Mouse (Mus musculus) right cerebral cortex, adult 2 months (tissue): ENCODE results near the gene F2rl1.
A peak's percentile ranks its signal among the peaks of the same experiment; 100 is the strongest.
"Not testable (repeated sequence)": the region's sequence is repeated elsewhere in the genome, so short reads cannot be mapped to it uniquely, and the experiment has no call there.

ENCODE experiments used
- DNase-seq, 2 experiments: peaks; one replicate each; pipeline ENCODE4 v3.0.0; 2021 to 2022; ENCODE audit warnings: low spot score in 2 of 2

The F2rl1 gene

DNA sequence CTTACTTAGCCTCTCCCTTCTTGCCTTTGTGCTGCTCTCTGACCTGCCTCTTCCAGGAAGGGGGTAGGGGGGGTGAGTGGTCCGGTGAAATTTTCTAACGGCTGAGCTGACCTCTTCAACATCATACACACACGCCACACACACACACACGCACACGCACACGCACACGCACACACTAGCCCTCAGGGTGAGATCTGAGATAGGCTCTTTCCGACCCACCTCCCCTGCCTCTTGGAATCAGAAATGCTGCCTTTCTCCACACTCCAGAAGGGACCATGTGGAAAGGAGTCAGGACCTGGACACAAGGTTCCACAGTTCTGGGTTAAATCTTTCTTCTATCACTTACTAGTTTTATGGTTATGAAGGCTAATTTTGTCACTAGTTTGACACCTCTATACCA is 8.6 kb upstream of the F2rl1 start:
- no peak for DNase-seq

DNA sequence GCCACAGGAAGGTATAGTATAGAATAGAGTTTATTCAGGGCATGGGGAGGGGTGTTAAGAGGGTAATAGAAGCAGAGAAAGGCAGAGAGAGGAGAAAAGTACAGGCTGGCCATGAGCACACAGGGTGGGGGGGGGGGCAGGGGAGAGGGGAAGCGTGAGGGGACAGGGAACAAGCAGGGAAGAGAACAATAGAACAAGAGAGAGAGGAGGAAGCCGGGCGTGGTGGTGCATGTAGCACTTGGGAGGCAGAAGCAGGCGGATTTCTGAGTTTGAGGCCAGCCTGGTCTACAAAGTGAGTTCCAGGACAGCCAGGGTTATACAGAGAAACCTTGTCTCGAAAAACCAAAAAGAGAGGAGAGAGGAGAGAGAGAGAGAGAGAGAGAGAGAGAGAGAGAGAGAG is 8.1 kb upstream of the F2rl1 start:
- DNase-seq: not testable (repeated sequence)

DNA sequence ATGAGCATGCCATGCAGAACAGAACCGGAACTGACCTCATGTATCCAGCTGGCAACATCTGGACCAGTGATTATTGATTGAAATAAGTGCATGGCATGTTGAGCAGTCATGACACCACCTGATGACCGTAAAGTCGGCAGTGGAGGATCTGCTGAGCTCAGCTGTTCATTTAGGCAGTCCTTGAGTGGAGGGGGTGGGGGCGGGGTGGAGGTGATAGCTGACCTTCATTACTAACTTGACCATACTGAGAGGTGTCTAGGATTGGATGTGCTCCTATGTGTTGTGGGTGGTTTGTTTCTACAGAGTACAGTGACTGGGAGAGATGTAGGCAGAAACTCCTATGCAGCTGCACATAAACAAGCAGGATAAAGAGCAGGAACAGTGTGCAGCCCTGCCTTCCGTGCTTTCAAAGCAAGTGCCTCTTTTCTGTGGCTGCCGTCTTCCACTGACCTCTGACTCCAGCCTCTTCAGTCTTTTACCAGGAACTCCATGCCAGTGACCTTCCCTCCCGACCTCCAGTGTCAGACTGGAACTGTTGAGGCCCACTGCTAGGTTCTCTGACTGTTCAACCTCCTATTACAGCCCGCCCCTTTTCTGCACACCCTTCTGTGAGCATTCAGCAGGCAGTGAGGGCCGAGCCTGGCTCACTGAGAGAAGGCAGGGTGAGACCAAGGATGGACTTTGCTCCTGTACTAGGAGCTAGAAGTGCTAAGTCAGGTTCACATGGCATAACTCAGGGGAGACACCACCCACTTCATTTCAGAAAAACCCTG is 6.4 kb upstream of the F2rl1 start:
- no peak for DNase-seq

DNA sequence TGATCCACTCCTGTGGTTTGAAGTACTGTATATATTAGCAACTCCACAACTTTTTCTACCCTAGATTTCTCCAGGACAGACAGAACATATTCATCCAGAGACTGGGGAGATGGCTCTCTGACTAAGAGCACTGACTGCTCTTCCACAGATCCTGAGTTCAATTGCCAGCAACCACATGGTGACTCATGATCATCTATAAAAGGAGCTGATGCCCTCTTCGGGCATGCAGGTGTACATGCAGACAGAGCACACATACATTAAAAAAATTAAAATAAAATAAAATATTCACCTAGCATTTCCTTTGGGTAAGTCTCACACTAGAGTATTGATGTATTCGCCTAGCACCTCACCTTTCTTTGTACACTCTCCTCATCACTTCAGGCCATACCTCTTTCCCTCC is 4.2 kb upstream of the F2rl1 start:
- no peak for DNase-seq

DNA sequence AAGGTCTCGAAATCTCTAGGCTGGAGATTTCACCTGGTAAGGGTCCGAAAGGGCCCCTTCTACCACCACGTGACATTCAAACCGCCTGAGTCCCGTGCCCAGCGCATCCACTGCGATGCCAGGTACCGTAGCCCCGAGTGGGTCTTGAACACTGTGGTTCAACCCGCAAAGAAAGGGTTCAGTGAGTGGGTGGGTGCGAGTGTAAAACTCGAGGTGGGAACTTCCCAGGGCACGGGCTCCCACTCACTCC is 678 bp downstream of the F2rl1 start:
- no peak for DNase-seq

DNA sequence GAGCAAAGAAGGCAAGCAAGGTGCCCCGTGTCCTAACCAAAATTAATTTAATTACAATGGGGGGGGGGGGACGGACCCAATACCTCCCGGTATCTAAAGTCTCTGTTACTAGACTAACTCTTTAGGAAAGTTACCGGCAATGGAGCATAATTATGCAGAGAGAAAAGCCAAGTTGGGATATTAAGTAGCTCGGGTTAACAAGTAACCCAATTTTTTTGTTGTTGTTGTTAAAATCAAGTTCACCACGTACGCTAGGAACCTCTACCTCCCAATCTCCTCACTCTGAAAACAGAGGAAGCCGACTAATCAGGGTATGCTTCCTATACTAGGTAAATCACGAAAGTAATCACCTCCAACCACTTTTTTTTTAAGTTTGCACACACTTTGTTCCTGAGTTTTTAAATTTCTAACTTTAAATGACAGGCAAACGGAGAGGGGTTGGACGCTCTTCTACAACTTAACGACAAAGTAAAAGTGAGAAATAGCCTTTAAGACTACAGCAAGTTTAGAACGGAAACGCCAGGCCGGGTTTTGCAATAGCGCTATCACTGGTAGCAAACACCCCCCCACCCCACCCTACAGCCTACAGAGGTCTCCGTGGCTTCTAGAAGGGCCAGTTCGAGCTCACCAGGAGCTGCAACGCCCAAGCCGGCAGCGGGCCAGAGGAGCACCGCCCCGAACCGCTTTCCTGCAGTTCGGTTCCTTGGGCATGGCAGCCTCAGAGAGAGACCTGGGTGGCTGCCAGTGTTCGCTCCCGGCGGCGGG is 1.2 kb downstream of the F2rl1 start:
- no peak for DNase-seq

DNA sequence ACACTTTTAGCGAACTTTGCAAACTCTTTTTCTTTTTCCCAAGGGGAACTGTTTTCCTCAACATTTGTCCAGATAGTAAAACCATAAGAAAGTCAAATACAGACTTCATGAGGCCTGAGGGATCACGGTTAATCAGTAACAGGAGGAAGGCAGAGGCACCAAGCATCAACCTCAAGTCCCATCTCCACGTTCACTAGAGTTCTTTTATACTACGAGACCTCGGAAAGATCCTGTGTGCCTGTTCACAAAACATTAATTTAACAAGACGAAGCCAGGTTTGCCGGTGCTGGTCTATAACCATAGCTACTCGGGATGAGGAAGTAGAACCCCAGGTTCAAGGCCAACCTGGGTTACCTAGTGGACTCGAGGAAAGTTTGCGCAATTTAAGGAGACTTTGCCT is 2.9 kb downstream of the F2rl1 start:
- no peak for DNase-seq

DNA sequence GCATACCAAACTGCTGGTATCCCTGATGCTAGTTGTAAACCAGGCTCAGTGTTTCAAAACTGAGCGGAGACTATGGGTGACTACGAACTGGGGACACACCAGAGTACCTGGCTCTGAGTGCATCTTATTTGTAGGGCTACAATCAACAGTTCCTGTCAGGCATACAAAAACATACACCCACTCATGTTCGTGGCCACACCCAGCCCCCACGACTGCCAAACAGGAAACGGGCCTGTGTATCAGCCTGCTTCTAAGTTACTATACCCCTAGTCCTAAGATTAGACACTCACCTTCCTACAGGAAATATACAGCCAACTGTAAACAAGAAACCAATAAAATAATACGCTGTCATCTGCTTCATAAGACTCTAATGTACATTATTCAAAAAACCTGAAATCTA is 4.0 kb downstream of the F2rl1 start:
- DNase-seq: no peak

DNA sequence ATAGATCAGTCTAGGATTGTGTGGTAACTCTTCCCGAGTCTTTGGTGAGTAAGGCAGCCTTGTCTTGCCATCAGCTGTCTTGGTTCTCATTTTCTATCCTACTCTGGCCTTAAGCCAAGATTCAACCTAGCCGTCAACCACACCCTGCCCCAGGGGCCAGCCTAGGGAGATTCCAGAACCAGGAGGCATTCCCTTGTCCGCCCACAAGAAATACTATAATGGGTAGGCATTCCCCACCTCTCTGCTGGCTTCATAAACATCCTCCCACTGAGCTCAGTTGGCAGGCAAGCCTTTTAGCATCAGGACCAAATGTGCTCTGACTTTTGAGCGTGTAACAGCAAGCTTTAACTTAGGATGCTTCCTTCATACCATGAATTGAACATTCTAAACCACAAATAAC is 10.3 kb downstream of the F2rl1 start:
- peak in 1 of 2 experiments; percentile 10 for DNase-seq

DNA sequence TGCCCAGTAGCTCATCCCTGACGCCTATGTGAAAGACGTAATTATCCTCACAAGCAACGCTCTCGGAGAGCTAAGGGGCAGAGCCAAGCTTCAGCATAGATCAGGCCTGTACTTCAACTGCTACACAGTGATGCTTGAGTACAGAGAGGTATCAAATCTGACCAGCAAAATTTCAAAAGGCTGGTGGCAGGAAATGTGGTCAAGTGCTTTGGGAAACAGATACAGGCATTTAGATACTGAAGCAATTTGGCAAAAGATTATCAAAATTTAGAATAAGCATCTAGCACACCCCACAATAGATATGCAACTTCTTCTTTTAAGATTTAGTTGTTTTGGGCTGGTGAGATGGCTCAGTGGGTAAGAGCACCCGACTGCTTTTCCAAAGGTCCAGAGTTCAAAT is 15.0 kb downstream of the F2rl1 start:
- DNase-seq: no peak

DNA sequence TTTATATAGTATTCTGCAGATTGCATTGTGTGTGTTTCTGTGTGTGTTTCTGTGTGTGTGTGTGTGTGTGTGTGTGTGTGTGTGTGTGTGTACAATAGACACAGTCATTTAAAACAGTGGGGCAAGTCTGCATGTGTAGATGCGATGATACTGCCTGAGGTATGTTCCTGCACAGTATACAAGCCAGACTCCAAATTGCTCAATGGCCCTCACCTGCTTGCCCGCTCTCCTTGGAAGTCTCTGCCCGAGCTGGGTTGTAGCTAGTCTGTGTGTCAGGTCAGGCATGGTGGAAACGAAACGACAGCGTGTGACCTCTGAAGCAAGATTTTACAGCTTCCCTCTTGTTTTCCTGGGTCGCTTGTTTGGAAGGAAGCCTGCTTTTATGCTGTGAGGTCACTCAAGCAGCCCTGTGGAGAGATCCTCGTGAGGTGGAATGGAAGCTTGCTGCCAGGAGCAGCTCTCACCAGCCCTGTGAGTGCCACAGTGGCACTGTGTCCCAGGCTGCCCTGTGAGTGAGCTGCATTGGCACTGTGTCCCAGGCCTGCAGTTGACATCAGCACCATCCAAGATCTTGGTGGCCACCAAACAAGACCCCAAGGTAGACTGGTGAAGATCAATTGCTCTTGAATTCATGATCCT is 21.6 kb downstream of the F2rl1 start:
- no peak for DNase-seq

DNA sequence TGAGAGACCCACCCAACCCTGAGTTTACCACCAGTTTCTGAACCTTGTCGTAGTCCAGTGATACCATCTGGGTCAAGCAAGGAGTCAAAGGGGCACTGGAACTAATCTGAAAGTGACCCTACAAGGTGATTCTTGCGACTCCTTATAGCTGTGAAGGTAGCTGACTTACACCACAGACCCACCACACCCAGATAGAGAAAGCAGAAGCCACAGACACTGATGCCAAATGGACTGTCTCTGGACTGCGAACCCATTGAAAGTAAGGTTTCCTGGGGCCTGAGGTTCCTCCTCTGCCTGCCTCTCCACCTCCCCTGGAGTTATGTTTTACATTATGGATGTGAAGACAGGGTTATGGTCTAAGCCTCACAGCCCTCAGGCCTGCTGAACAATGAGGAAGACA is 28.4 kb downstream of the F2rl1 start:
- DNase-seq: no peak

DNA sequence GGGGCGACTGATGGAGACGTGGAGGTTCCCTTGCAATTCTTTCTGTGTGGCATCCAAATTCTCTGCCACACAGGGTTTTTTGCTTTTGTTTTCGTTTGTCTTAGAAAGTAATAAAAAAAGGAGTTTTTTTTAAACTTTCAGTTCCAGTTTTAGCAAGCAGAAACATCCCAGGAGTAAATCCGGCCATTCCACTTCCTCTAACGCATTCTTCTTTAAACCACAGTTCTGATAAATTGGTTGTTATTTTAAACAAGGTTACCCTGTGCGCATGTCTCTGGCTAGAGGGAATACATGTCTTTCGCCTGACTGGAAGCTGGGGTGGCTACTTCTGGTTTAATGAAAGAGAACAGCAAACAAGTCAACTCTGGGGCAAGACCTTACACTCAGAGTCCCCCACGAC is 30.2 kb downstream of the F2rl1 start:
- no peak for DNase-seq

DNA sequence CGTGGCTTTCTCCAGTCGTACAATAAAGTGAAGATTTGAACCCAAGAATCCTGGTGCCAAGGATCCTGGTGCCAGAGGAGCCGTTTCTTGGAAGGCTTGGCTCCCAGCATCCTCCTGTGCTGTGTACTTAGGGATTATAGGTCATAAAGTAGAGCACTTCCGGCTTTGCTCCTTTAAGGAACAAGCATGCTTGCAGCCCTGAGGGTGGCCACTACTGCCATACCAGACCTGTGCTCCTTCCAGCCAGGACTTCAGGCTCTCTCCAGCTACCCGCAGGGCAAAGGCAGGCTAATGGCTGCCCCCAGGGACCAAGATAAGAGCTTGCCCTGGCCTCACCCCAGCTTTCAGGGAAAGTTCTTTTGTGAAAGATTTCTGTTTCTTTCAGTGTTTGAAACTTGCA is 31.7 kb downstream of the F2rl1 start:
- DNase-seq: no peak

DNA sequence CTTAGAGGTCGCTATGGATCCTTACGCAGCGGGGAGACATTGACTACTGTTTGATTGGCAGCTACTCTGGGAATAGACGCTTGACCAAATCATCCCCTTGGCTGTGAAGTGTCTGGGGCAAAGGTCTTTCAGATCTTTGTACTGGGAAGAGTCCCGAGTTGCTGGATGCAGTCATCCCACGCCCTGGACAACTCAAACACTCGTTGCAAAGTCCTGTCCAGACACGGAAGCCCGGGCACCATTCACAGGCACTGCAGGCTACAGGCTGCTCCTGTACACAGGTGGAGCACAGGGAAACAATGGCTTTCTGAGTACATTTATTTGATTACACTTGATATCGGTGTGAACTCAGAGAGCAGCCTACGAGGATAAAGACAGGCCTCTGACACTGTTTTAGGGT is 33.7 kb downstream of the F2rl1 start:
- no peak for DNase-seq

DNA sequence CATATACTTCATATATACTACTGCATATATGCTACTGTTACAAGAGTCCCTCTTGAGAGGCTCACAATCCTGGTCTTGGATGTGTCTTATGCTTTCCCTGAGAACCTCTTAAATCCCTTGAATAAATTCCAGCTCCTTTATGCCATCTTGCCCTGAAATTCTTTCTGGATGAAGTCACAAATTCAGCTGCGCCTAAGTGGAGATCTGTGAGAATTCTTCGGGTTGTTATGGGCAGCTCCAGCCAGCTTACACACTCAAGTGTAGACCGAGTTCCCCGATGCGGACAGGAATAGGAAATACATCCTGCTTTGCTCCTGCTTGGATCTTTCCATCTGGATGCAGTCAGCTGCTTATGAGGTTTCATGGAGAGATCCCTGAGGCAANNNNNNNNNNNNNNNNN is 40.4 kb downstream of the F2rl1 start:
- no peak for DNase-seq

DNA sequence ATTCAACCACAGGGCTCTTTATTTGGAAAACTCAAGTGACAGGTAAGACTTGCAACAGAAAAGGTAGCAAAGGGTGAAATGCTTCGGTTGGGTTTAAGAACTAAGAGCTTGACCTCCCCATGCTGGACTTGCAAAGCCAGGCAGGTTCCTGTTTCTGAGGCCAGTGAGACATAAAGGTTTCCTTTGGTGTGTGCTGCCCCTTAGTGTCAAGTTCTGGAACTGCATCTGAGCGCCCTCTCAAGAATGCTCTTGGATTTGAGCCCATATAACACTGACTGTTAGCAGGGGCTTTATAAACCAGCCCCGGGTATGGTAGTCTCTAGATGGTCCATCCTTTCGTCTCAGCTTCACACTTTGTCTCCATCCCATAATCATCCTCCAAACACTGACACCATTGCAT is 43.6 kb downstream of the F2rl1 start:
- DNase-seq: peak; percentile 88 to 90

DNA sequence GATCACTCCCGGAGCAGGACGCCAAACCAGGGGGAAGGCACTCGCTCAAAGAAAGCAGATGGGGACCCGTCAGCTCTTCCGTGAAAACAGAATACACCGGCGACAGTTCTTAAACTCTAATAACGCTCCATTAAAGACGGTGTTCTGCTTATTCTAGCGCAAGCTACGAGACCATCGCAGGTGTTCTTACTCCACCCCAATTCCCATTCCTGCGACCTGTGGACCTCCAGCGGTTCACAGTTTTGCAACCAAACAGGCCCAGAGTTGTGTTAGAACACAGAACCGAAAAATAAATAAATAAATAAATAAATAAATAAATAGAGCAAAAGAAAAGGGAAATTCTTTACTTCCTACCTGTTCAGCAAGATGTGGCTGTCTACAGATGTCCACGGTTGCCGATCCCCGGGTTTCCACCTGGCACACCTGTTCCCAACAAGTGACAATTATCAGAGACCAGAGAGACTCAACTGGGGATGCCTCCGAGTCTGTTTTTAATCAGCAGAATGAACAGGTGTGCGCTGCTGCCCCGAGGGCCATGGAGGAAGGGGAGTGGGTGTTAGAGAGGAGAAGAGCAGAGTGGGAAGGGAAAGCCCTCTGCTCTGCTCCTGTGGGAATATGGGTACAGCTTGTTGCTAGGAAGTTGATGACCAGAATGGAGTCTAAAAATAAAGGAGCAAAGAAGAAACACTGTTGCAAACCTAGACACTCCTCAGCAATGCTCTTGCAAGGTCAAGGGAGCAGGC is 46.2 kb downstream of the F2rl1 start, which contains the start of gene S100z:
Gene S100z (minus strand): TSS at position 51 of the 743 bp plus-strand sequence.
- no peak for DNase-seq

DNA sequence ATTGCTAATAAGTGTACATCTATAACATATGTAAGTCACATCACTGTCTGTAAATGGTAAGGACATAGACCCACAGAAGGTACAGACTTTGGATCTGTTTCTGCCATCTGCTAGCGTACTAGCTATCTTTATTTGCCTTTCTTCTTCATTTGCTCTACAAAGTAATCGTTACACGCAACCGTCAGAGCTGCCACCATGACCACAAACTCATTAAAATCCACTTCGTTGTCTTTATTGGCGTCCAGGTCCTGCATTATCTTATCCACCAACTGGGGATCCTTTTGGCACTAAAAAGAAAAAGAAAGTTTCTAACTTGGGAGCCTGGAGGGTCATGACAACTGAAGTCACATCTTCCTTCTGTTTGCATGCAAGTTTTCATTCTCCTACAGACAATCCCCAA is 47.9 kb downstream of the F2rl1 start:
- no peak for DNase-seq

DNA sequence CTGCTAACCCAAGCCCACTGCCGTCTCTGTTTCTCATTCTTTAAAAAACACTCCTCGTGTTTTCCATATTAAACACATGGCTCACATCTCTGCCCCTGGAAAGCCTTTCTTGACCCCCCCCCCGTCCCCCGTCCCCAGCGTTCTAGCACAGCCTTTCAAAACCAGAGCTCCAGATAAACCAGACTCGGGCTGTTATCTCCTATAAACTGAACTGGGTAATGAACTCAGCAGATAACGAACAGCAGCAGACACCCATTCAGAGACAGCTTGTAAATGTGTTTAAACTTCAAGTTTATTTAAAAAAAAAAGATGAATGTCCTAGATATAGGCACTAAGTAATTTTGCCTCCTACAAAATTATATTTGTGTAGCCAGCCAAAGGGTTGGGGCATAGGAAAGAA is 49.9 kb downstream of the F2rl1 start:
- DNase-seq: no peak

DNA sequence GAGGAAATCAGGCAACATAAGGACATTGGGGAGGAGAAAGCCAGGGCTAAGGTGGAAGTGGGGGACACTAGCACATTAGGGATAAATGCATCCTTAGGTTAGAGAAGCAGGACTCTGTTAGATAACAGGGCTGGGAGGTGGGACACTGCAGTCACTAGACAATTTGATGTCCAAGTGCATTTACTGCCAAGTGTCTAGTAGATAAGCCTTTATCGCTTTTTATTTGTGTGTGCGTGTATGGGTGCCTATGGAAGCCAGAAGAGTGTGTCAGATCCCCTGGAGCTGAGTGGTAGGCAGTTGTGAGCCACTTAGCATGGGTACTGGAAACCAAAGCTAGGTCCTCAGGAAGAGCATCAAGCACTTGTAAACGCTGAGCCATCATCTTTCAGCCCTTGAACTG is 50.7 kb downstream of the F2rl1 start:
- DNase-seq: no peak

DNA sequence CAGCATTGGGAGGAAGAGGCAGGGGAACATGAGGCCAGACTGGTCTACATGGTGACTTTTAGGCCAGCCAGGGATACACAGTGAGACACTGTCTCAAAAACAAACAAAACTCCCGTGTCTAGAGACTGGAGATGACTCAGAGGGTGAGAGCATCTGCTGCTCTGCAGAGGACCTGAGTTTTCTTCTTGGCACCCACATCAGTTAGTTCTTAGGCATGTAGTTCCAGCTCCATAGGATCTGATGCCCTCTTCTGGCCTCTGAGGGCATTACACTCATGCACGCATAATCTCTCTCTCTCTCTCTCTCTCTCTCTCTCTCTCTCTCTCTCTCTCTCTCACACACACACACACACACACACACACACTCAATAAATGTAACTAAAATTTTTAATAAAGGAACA is 54.1 kb downstream of the F2rl1 start:
- no peak for DNase-seq
